Mouse (Mus musculus): Measurements from ENCODE around the gene Elf1. TPM values are rescaled to one million over a fixed set of nuclear protein-coding genes. Genes with fewer than 3 reads are reported as not detected.

The Elf1 gene
- polyA plus RNA-seq, 1 experiment from 2014 or later, result 22.7 TPM

GRCm38 (mm10) chr14:79515511-79516242, 34.7 kb downstream of the Elf1 start:
- no peaks in the 10 kb centered on the region for H3K9me3 ChIP-seq (ENCODE audit: control insufficient read depth, low read length)
- DNase-seq (ENCODE audit: low spot score), result no peak
- H3K9ac ChIP-seq (ENCODE audit: low read depth, low read length), result peak overlapping the region; percentile 42
- WGBS, result 51% methylated on average over 8 of the region's 8 CpGs
- peak overlapping the region; percentile 62 for H3K27ac ChIP-seq (ENCODE audit: low read depth, low read length)
- ATAC-seq (replicated peaks; ENCODE audit: low FRiP score), result peak; percentile 55
- no peaks in the 10 kb centered on the region for H3K36me3 ChIP-seq (ENCODE audit: control insufficient read depth, insufficient read depth, low read length)
- peak overlapping the region; percentile 38 for H3K4me3 ChIP-seq (ENCODE audit: low read depth, low read length)
- H3K27me3 ChIP-seq (replicated peaks; ENCODE audit: control insufficient read depth, insufficient read depth, low read length), result no peaks in the 10 kb centered on the region
- H3K4me2 ChIP-seq, result peak overlapping the region; percentile 45
- H3K4me1 ChIP-seq (replicated peaks; ENCODE audit: control insufficient read depth, insufficient read depth, low read length), result peaks cover 18% of the 10 kb centered on the region

GRCm38 (mm10) chr14:79516243-79516610, 35.2 kb downstream of the Elf1 start:
- 58% methylated on average over 5 of the region's 5 CpGs for WGBS
- Histone ChIP-seq H3K9ac (ENCODE audit: low read depth, low read length) (peak overlapping the region; percentile 44), H3K36me3 (ENCODE audit: control insufficient read depth, insufficient read depth, low read length) (no peaks in the 10 kb centered on the region), H3K9me3 (ENCODE audit: control insufficient read depth, low read length) (no peaks in the 10 kb centered on the region), H3K27ac (ENCODE audit: low read depth, low read length) (peak overlapping the region; percentile 28), H3K4me1 (replicated peaks; ENCODE audit: control insufficient read depth, insufficient read depth, low read length) (peaks cover 23% of the 10 kb centered on the region), H3K27me3 (replicated peaks; ENCODE audit: control insufficient read depth, insufficient read depth, low read length) (no peaks in the 10 kb centered on the region), H3K4me3 (ENCODE audit: low read depth, low read length) (peak overlapping the region; percentile 38), H3K4me2 (peak overlapping the region; percentile 45)
- ATAC-seq (replicated peaks; ENCODE audit: low FRiP score), result no peak
- no peak for DNase-seq (ENCODE audit: low spot score)

GRCm38 (mm10) chr14:79516751-79517150, 35.8 kb downstream of the Elf1 start:
- ATAC-seq (replicated peaks; ENCODE audit: low FRiP score) (no peak), DNase-seq (ENCODE audit: low spot score) (no peak)
- 65% methylated on average over 2 of the region's 2 CpGs for WGBS
- H3K9me3 ChIP-seq (ENCODE audit: control insufficient read depth, low read length), result no peaks in the 10 kb centered on the region
- peaks cover 26% of the 10 kb centered on the region for H3K4me1 ChIP-seq (replicated peaks; ENCODE audit: control insufficient read depth, insufficient read depth, low read length)
- H3K4me3 ChIP-seq (ENCODE audit: low read depth, low read length), result peak overlapping the region; percentile 38
- peak overlapping the region; percentile 45 for H3K4me2 ChIP-seq
- peak overlapping the region; percentile 44; the same call in 1 of the 2 replicates for H3K9ac ChIP-seq (ENCODE audit: low read depth, low read length)
- peak overlapping the region; percentile 28; the same call in 1 of the 2 replicates for H3K27ac ChIP-seq (ENCODE audit: low read depth, low read length)
- no peaks in the 10 kb centered on the region for H3K36me3 ChIP-seq (ENCODE audit: control insufficient read depth, insufficient read depth, low read length)
- no peaks in the 10 kb centered on the region for H3K27me3 ChIP-seq (replicated peaks; ENCODE audit: control insufficient read depth, insufficient read depth, low read length)

GRCm38 (mm10) chr14:79517185-79517740, 36.3 kb downstream of the Elf1 start:
- Histone ChIP-seq H3K9ac (ENCODE audit: low read depth, low read length) (0 out of 2 replicates have a peak overlapping the region, but pooled peaks have one; percentile 44), H3K27ac (ENCODE audit: low read depth, low read length) (no peak overlapping the region)
- ATAC-seq (replicated peaks; ENCODE audit: low FRiP score), result no peak

GRCm38 (mm10) chr14:79518123-79518522, 37.1 kb downstream of the Elf1 start:
- ATAC-seq (replicated peaks; ENCODE audit: low FRiP score) (no peak), DNase-seq (ENCODE audit: low spot score) (no peak)
- Histone ChIP-seq H3K9me3 (ENCODE audit: control insufficient read depth, low read length) (no peaks in the 10 kb centered on the region), H3K4me1 (replicated peaks; ENCODE audit: control insufficient read depth, insufficient read depth, low read length) (peaks cover 39% of the 10 kb centered on the region), H3K36me3 (ENCODE audit: control insufficient read depth, insufficient read depth, low read length) (no peaks in the 10 kb centered on the region), H3K9ac (ENCODE audit: low read depth, low read length) (no peak overlapping the region), H3K4me3 (ENCODE audit: low read depth, low read length) (no peak overlapping the region), H3K4me2 (peak overlapping the region; percentile 49), H3K27me3 (replicated peaks; ENCODE audit: control insufficient read depth, insufficient read depth, low read length) (no peaks in the 10 kb centered on the region), H3K27ac (ENCODE audit: low read depth, low read length) (peak overlapping the region; percentile 11; the same call in 1 of the 2 replicates)
- 63% methylated on average over 2 of the region's 2 CpGs for WGBS

More at GRCm38 (mm10) chr14:79517185-79517740, 36.3 kb downstream of the Elf1 start:
- Histone ChIP-seq H3K9me3 (ENCODE audit: control insufficient read depth, low read length) (no peaks in the 10 kb centered on the region), H3K27me3 (replicated peaks; ENCODE audit: control insufficient read depth, insufficient read depth, low read length) (no peaks in the 10 kb centered on the region), H3K36me3 (ENCODE audit: control insufficient read depth, insufficient read depth, low read length) (no peaks in the 10 kb centered on the region), H3K4me2 (peak overlapping the region; percentile 45), H3K4me3 (ENCODE audit: low read depth, low read length) (peak overlapping the region; percentile 38; the same call in 1 of the 2 replicates), H3K4me1 (replicated peaks; ENCODE audit: control insufficient read depth, insufficient read depth, low read length) (peaks cover 31% of the 10 kb centered on the region)
- DNase-seq (ENCODE audit: low spot score), result no peak
- WGBS, result 76% methylated on average over 8 of the region's 8 CpGs

- Histone ChIP-seq H3K4me1 (replicated peaks; ENCODE audit: control insufficient read depth, insufficient read depth, low read length) (peaks cover 39% of the 10 kb centered on the region), H3K4me2 (peak overlapping the region; percentile 49), H3K9me3 (ENCODE audit: control insufficient read depth, low read length) (no peaks in the 10 kb centered on the region), H3K27ac (ENCODE audit: low read depth, low read length) (peak overlapping the region; percentile 28; the same call in 1 of the 2 replicates), H3K9ac (ENCODE audit: low read depth, low read length) (peak overlapping the region; percentile 32), H3K36me3 (ENCODE audit: control insufficient read depth, insufficient read depth, low read length) (no peaks in the 10 kb centered on the region), H3K27me3 (replicated peaks; ENCODE audit: control insufficient read depth, insufficient read depth, low read length) (no peaks in the 10 kb centered on the region), H3K4me3 (ENCODE audit: low read depth, low read length) (peak overlapping the region; percentile 16; the same call in 1 of the 2 replicates)
- DNase-seq (ENCODE audit: low spot score), result no peak
- 67% methylated on average over 19 of the region's 19 CpGs for WGBS
- ATAC-seq (replicated peaks; ENCODE audit: low FRiP score), result no peak
These were observed 38.0 kb downstream of the Elf1 start for GRCm38 (mm10) chr14:79518761-79519662.

GRCm38 (mm10) chr14:79519663-79519975, 38.6 kb downstream of the Elf1 start:
- Histone ChIP-seq H3K27ac (ENCODE audit: low read depth, low read length) (no peak overlapping the region), H3K9ac (ENCODE audit: low read depth, low read length) (peak overlapping the region; percentile 32), H3K36me3 (ENCODE audit: control insufficient read depth, insufficient read depth, low read length) (no peaks in the 10 kb centered on the region), H3K4me2 (peak overlapping the region; percentile 49), H3K4me3 (ENCODE audit: low read depth, low read length) (no peak overlapping the region), H3K4me1 (replicated peaks; ENCODE audit: control insufficient read depth, insufficient read depth, low read length) (peaks cover 39% of the 10 kb centered on the region), H3K9me3 (ENCODE audit: control insufficient read depth, low read length) (no peaks in the 10 kb centered on the region), H3K27me3 (replicated peaks; ENCODE audit: control insufficient read depth, insufficient read depth, low read length) (no peaks in the 10 kb centered on the region)
- ATAC-seq (replicated peaks; ENCODE audit: low FRiP score), result no peak
- no peak for DNase-seq (ENCODE audit: low spot score)
- 66% methylated on average over 1 of the region's 1 CpGs for WGBS

GRCm38 (mm10) chr14:79520612-79521011, 39.6 kb downstream of the Elf1 start:
- peak overlapping the region; percentile 26; the same call in 1 of the 2 replicates for H3K4me2 ChIP-seq

More at GRCm38 (mm10) chr14:79520612-79521011, 39.6 kb downstream of the Elf1 start:
- Histone ChIP-seq H3K36me3 (ENCODE audit: control insufficient read depth, insufficient read depth, low read length) (no peaks in the 10 kb centered on the region), H3K9ac (ENCODE audit: low read depth, low read length) (no peak overlapping the region), H3K4me3 (ENCODE audit: low read depth, low read length) (no peak overlapping the region), H3K27ac (ENCODE audit: low read depth, low read length) (peak overlapping the region; percentile 72), H3K9me3 (ENCODE audit: control insufficient read depth, low read length) (no peaks in the 10 kb centered on the region), H3K4me1 (replicated peaks; ENCODE audit: control insufficient read depth, insufficient read depth, low read length) (peaks cover 39% of the 10 kb centered on the region), H3K27me3 (replicated peaks; ENCODE audit: control insufficient read depth, insufficient read depth, low read length) (no peaks in the 10 kb centered on the region)
- DNase-seq (ENCODE audit: low spot score) (no peak), ATAC-seq (replicated peaks; ENCODE audit: low FRiP score) (no peak)
